Mouse (Mus musculus): ENCODE measurements at regions not wholly inside any gene's neighbourhood (a gene's known extent, or its start where the extent isn't known, plus 50 kb on each side); places are given as distances from the start of the nearest gene placed in this dataset.
A peak's percentile ranks its signal among the peaks of the same experiment; 100 is the strongest.

- no peak for DNase-seq
Observed at GRCm38 (mm10) chr8:12076811-12077375, 201.7 kb upstream of the A230072I06Rik start.

DNA sequence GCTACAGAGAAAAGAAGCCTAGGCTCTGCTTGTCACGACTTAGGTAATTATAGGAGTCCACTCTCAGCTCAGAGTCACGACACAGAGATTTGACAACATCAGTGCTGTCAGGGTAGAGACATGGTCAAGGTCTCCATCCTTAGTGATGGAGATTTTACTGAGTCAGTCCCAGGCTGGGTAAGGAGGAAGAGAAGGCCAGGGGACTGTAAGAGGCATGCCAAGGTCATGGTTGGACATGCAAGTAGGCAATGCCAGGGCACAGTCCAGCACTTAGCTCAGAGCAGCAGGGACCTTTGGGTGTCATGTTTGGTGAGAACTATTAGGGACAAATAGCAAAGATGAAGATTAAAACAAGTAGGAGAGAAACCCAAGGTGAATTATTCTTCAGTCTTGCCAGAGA, 200.7 kb upstream of the A230072I06Rik start:
- DNase-seq: no peak

DNA sequence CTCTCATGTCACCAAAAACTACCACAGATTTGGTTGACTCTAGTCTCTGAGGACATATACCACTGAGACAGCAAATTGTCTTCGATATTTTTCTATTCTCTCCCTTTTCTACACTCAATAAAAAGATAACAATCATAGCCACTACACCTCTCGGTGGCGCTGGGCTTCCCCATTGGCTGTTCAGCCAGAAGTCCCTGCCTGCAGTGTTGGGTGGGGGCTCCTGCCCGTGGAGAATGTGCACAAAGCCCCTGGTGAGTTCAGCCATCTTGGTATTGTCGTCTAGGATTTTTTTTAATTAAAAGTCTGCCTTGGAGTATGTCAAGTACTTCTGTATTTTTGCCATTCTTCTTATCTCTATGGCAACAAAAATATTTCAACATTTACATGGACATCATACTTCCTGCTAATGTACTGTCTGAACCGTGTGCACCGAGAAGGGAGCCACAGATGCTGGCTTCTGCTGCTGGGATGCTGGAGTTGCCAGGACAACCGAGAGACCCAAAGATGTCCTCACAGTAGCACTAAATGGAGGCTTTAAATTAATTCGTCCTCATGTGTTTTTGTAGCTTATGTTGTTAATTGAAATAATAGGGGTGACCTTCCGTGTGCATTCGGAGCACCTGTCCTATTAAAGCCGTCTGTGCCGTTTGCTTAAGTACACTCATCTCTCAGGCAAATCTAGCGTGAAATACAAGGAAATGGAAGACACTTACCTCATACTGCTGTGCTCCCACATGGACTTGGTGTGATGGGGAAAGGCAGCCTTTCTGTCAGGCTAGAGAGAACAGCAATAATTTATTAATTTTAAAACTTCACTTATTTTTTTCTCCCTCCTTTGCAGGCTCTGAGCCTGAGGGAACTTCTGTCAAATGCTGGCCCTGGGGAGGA, 199.7 kb upstream of the A230072I06Rik start:
- DNase-seq: no peak

DNA sequence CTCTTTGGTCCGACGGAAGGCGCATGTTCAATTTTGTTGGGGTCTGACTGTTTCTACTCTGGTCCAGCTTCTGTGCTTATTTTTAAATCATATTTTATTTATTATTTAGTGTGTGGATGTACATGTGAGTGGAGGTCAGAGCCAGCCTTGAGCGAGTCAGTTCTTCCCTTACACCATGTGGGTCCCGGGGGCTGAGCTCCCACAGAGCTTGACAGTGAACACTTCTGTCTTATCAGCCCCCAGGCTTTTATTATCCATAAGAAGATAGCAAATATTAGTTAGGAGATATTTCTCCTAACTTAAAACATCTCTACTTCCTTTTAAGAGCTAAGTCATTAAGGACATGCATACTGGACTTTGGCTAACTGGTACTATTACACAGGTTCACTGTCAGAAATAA, 197.1 kb upstream of the A230072I06Rik start:
- DNase-seq: no peak

GRCm38 (mm10) chr8:12087192-12087800, 191.3 kb upstream of the A230072I06Rik start:
- no peak for DNase-seq

GRCm38 (mm10) chr8:12100145-12100544, 178.5 kb upstream of the A230072I06Rik start:
- peak; percentile 39 for DNase-seq

GRCm38 (mm10) chr8:12103296-12103695, 175.3 kb upstream of the A230072I06Rik start:
- DNase-seq: no peak

DNA sequence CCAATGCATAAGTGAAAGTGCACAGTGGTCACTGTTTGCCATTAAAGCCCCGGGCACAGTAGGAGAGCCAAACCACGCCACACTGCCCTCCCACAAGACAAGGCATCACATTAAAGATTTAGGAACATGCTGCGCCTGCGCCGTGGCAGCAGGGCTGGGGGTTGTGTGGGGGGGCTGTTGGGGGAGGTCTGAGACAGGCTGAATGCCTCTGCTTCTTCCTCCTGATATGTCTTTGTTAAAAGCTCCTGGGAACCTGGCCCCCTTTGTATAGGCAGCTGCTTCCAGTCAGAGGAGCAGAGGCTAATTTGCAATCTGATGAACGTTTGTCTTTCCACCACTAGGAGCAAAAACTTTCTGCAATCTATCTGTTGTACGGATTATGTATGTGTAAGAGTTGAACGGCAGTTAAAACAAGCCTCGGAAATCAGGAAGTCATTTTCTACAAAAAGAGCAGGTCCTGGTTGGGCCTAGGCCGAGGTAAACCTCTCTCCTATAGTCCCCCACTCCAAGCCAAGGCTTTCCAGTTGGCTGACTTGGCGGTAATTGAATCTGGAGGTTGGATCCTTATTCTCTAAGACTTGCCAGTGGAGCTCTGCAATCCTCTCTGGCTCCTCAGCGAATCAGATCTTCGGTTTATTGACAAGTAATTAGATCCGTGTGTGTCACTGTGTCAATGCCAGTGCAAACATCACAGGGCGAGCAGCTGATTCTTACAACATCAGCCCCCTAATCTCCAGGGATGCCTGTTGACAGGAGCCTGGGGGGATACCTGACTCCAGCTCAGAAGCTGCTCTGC, 173.3 kb upstream of the A230072I06Rik start:
- DNase-seq: peak; percentile 68

GRCm38 (mm10) chr8:12108578-12108977, 170.0 kb upstream of the A230072I06Rik start:
- peak; percentile 81 for DNase-seq

GRCm38 (mm10) chr8:12111626-12112025, 167.0 kb upstream of the A230072I06Rik start:
- peak; percentile 31 for DNase-seq

- DNase-seq: no peak
Observed at GRCm38 (mm10) chr8:12113023-12113422, 165.6 kb upstream of the A230072I06Rik start.

DNA sequence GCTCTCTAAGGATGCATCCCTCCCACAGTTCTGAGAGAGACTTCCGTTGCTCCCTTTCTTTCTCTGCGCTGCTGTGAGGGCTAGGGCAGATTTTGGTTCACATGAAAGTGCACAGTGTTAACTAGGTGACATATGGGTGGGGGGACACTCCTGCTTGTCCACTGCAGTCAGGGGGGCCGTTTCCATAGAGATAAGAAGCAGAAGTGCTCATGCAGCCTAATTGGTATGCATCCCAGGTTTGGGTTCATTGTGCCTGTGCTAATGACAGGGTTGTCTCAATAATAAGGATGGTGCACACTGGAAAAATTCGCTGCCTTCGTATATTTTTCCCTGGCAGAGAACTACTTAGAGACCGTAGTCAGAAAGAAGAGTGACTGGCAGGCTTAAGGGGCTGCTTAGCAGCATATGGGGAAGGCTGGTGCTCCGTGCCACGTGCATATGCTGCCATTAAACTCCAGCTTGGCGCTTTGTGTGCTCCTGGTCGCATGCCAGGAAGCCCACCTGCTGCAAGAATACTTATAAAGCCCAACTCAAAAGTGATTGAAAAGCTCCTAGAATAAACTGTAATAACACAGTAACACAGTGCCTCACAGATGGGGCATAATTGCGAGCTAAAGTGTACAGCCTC, 152.1 kb upstream of the A230072I06Rik start:
- DNase-seq: peak; percentile 64

GRCm38 (mm10) chr8:12127106-12127800, 151.4 kb upstream of the A230072I06Rik start:
- DNase-seq: peak; percentile 25

GRCm38 (mm10) chr8:12127801-12128490, 150.7 kb upstream of the A230072I06Rik start:
- DNase-seq: no peak

GRCm38 (mm10) chr8:12130591-12130990, 148.0 kb upstream of the A230072I06Rik start:
- no peak for DNase-seq

- DNase-seq: no peak
Observed at GRCm38 (mm10) chr8:12134200-12134599, 144.4 kb upstream of the A230072I06Rik start.

- DNase-seq: no peak
Observed at GRCm38 (mm10) chr8:12135392-12136177, 143.0 kb upstream of the A230072I06Rik start.

DNA sequence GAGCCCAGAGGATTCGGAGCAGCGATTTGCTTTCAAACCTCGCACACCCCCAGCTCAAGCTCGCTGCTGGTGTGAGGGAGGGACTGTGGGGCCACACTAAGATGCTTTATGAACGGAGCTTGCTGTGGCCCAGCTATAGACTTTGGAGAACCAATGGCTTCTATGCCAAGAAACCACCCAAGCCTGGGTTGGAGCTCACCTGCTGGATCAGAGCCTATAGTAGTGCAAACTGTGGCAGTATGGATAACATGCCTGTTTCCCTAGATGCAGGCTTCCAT, 142.5 kb upstream of the A230072I06Rik start:
- no peak for DNase-seq

DNA sequence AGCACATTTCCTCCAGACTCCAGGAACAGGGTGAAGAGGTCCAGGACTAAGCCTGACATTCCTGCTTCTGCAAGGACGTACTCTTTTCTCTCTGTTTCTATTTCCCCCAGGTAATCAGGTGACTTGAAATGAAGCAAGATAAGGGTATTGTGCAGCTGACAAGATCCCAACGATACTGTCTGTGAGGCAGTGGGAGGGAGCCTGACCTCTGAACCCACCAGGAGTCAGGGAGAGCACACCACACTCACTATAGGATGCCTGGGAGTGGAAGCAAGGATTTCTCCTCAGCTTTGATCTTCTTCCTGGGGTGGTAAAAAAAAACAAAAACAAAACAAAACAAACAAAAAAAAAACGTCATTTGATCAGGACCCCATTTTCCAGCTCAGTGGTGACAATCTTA, 141.1 kb upstream of the A230072I06Rik start:
- DNase-seq: no peak

GRCm38 (mm10) chr8:12137913-12138312, 140.7 kb upstream of the A230072I06Rik start:
- DNase-seq: no peak

- no peak for DNase-seq
Observed at GRCm38 (mm10) chr8:12151679-12152078, 126.9 kb upstream of the A230072I06Rik start.
